Mouse (Mus musculus): ENCODE measurements around the gene Mrgpre.
A peak's percentile ranks its signal among the peaks of the same experiment; 100 is the strongest.

Gene Mrgpre

DNA sequence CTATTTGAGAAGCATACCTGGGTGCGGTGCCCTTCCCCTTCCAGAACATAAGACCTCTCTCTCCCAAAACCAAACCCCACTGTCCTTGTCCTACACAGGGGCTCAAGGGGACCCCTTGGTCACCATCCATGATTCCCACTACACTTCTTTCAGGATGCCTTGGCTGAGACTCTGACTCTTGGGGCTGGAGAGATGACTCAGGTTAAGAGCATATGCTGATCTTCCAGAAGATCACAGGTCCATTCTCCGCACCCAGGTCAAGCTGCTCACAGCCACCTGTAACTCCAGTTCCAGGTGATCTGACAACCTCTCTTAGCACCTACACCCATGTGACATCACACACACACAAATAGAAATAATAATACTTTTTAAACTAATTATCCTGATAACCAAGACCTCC lies 43.6 kb downstream of the Mrgpre start:
- no peak for DNase-seq (ENCODE audit: extremely low read depth, insufficient read length, low spot score)

DNA sequence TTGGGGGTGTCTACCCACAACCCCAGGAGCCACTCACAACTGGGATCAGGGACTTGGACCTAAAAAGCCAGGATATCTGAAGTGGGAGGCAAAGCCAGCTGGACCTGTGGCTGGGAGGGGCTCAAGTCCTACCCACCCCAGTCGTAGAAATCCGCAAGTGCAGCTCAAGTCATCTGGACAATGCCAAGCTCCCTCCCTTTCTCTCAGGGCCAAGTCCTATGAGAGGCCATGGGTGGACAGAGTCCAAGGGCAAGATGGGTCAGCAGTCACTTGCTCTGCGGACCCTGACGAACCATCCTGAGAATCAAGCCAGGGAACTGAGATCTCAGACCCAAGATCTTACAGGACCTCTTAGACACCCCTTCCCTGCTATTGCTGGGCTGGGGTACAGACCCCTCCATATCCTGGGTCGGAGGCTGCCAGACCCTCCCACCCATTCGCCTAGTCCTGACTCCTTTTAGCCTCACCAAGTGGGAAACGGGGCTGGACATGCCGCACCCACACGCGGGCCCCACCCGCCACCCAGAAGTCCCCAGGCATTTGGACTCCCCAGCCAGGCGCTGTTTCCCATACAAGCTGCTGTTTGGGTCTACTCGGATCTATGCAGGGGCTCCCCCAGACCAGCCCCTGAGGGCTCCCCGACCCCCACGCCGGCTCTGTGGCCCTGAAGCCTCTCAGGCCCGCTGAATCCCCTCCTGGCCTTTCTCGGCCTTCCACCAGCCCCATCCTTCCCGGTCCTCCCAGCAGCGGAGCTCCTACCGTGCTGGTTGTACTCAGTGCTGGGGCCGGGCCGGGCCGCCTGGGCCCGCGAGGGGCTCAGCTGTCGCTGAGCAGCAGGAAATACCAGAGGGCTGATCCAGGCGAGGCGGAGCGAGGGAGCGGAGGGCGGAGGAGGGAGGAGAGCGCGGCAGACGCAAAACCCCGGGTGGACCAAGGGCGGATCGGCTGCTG lies 44.5 kb downstream of the Mrgpre start:
- DNase-seq (ENCODE audit: extremely low read depth, insufficient read length, low spot score) = peak; percentile 88

DNA sequence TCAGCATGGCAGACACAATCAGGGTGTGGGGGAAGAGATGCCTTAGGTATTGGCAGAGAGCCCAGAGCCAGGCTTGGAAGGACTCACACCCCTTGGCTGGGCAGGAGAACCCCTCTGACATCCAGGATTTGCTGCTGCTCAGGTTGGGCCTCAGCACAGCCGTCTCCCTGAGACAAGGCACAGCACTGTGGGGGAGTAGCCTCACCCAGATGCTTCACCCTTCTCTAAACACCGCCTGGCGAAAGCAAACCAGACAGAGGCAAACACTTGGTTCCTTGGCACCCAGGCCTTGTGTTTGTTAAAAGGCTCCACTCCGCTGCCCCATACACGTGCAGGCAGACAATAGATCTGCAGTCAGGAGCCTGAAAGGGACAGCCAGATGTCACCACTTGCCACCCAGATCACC lies 45.7 kb downstream of the Mrgpre start:
- no peak for DNase-seq (ENCODE audit: extremely low read depth, insufficient read length, low spot score)

DNA sequence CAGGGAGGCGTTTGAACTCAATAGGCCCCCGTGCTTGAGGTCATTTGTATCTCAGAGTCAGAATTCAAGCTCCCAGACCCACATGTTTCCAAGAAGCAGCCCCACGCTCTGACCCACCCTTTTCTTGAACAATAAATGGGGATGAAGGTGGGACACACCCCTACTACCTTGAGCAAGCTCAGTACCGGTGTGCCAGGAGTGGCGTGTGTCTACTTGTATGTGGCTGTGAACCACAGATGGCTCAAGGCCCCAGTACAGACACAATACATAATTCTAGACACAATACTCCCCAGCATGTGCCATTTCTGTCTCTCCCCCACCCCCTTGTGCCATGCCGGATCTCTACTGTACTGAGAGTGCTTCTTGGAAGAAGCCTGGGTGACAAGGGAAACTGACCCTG lies 46.1 kb downstream of the Mrgpre start:
- no peak for DNase-seq (ENCODE audit: extremely low read depth, insufficient read length, low spot score)

DNA sequence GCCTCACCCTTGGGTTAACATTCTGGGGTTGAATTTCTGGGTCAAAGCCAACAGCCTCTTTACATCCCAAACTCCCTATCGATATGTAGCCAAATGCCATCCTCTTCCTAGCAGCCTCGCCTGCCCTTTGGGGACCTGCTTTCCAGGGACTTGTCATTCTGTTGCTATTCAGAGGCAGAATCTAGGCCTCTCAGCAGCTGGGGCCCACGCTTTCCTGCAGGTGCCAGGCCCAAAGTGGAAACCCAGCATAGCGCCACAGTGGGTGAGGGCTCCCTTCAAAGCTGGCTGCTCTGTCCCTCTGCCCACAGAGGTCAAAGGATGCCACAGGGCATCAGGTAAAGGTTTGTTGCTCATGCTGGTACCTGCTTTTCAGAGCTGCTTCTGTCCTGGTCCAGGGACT lies 50.6 kb downstream of the Mrgpre start:
- DNase-seq (ENCODE audit: extremely low read depth, insufficient read length, low spot score) = no peak

DNA sequence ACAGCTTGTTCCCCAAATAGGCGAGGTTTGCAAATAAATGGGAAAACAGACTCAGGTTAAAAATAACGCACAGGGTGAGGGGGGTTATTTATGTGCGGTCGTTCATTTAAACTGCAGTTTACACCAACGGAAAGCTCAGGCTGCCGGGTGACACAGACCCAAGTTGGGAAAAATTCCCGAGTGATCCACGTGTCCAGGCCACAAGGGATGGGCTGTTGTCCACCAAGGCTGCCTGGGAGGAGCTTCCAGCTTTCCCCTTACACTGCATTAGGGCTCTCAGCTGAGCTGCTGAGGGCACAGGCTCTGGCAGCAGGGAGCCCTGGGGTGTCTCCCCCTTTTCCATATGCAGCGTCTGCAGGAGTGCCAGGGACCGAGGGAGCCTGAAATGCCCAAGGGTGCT lies 54.4 kb downstream of the Mrgpre start:
- DNase-seq (ENCODE audit: extremely low read depth, insufficient read length, low spot score) = no peak
